Mouse (Mus musculus) midbrain, embryonic 11.5 days (tissue): ENCODE data around the gene Myh9. TPM values are rescaled to one million over a fixed set of nuclear protein-coding genes. Genes with fewer than 3 reads are reported as not detected.

Source experiments
- ATAC-seq: fragments of 200-750 bp; cut with Nextera tagmentation; 2 replicates; pipeline ENCODE4 v1.8.0; 2017; ENCODE audit warnings: moderate TSS enrichment, moderate library complexity; ENCODE audit not compliant: low FRiP score
- DNase-seq: peaks from one replicate; pipeline ENCODE4 v3.0.0; 2015; ENCODE audit warnings: low spot score; ENCODE audit errors: missing footprints
- H3K27ac ChIP-seq: fragments of 300-500 bp; sonication (generic); 2 replicates; pipeline ENCODE4 v1.5.1; 2014; ENCODE audit warnings: low read depth, low read length
- H3K27me3 ChIP-seq: fragments of 300-500 bp; sonication (generic); 2 replicates; pipeline ENCODE4 v1.6.1; 2014; ENCODE audit warnings: mild to moderate bottlenecking, low read length, moderate library complexity, mixed read lengths; ENCODE audit not compliant: control insufficient read depth, insufficient read depth
- H3K36me3 ChIP-seq: fragments of 300-500 bp; sonication (generic); 2 replicates; pipeline ENCODE4 v1.6.1; 2014; ENCODE audit warnings: mild to moderate bottlenecking, low read length, moderate library complexity, mixed read lengths; ENCODE audit not compliant: control insufficient read depth, insufficient read depth
- H3K4me1 ChIP-seq: fragments of 300-500 bp; sonication (generic); 2 replicates; pipeline ENCODE4 v1.6.1; 2014; ENCODE audit warnings: low read length; ENCODE audit not compliant: control insufficient read depth, insufficient read depth
- H3K4me2 ChIP-seq: fragments of 300-500 bp; sonication (generic); 2 replicates; pipeline ENCODE4 v1.6.1; 2014; ENCODE audit warnings: mild to moderate bottlenecking, moderate library complexity
- H3K4me3 ChIP-seq: fragments of 300-500 bp; sonication (generic); 2 replicates; pipeline ENCODE4 v1.5.1; 2014; ENCODE audit warnings: low read depth, low read length
- H3K9ac ChIP-seq: fragments of 300-500 bp; sonication (generic); 2 replicates; pipeline ENCODE4 v1.6.1; 2014; ENCODE audit warnings: low read length
- H3K9me3 ChIP-seq: fragments of 300-500 bp; sonication (generic); 2 replicates; pipeline ENCODE4 v1.6.1; 2016; ENCODE audit warnings: low read length; ENCODE audit not compliant: control insufficient read depth
- WGBS: fragments of 180-500 bp; shearing (Covaris S2); extraction: QIAGEN DNeasy Blood & Tissue Kit; methylation state at CpG from one replicate; pipeline ENCODE4 v1.1.7; 2014; 5-methylcytosine and 5-hydroxymethylcytosine counted together
- polyA plus RNA-seq: library from polyadenylated mRNA; unstranded; fragments of >200 nt; fragmentation: Nextera tagmentation; extraction: Ambion mirVana; gene quantifications from 2 replicates; pipeline ENCODE4 v1.2.1, GENCODE M21; 2014

Myh9 gene
- polyA plus RNA-seq, 1 experiment from 2014 or later = 19.6 TPM

- Histone ChIP-seq H3K9ac (no peak overlapping the region), H3K4me1 (peaks cover 4% of the 10 kb centered on the region), H3K27ac (no peak overlapping the region), H3K4me2 (no peak overlapping the region), H3K36me3 (0 out of 2 replicates have a peak, but pooled peaks cover 3% of the 10 kb centered on the region), H3K9me3 (no peaks in the 10 kb centered on the region), H3K4me3 (no peak overlapping the region), H3K27me3 (no peaks in the 10 kb centered on the region)
- DNase-seq = no peak
- 77% methylated on average over 11 of the region's 11 CpGs for WGBS
- ATAC-seq = no peak
Observed at GRCm38 (mm10) chr15:77811099-77811760, 30.7 kb downstream of the Myh9 start.

DNA sequence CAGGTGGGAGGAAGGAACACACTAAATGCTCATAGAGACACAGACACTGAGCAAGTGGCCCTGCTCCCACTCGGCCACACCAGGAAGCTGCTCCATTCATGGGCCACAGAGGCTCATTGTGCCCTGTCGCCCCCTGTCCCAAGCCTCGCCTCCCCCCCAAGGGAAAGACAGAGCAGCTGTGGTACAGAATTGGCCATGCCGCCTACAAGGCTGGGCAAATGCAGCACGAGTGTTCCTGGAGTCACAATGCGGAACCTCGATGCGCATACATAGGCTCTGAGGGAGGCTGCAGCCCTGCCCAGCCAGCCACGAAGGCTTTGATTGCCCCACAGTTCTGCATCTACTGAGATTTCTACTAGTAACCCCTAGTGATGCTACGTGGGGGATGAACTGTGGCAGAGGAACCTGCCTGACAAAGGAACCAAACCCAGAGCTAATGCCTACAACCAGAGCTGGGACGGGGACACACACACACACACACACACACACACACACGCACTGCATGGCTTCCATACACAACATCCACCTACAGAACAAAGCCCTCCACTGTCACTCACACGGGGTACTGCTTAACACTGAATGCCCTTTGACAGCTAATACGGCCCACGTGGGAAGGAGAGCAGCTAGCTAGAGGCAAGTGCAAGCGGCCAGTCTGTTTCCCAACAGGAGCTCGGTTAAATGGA is 31.4 kb downstream of the Myh9 start:
- DNase-seq = no peak
- WGBS = 58% methylated on average over 17 of the region's 17 CpGs

GRCm38 (mm10) chr15:77809434-77809833 is 32.5 kb downstream of the Myh9 start:
- H3K9me3 ChIP-seq = no peaks in the 10 kb centered on the region
- H3K9ac ChIP-seq = no peak overlapping the region
- H3K27ac ChIP-seq = no peak overlapping the region
- no peak for ATAC-seq
- no peak overlapping the region for H3K4me3 ChIP-seq
- no peaks in the 10 kb centered on the region for H3K27me3 ChIP-seq
- H3K4me1 ChIP-seq = peaks cover 4% of the 10 kb centered on the region
- WGBS = 79% methylated on average over 1 of the region's 1 CpGs
- no peak for DNase-seq
- no peak overlapping the region for H3K4me2 ChIP-seq
- 0 out of 2 replicates have a peak, but pooled peaks cover 3% of the 10 kb centered on the region for H3K36me3 ChIP-seq

More for the DNA sequence above, 31.4 kb downstream of the Myh9 start:
- ATAC-seq = 0 out of 2 replicates have a peak, but pooled peaks have one; percentile 42
- no peaks in the 10 kb centered on the region for H3K9me3 ChIP-seq
- H3K36me3 ChIP-seq = 0 out of 2 replicates have a peak, but pooled peaks cover 3% of the 10 kb centered on the region
- peaks cover 4% of the 10 kb centered on the region for H3K4me1 ChIP-seq
- H3K27me3 ChIP-seq = no peaks in the 10 kb centered on the region
- H3K27ac ChIP-seq = no peak overlapping the region
- H3K4me2 ChIP-seq = no peak overlapping the region
- no peak overlapping the region for H3K9ac ChIP-seq
- H3K4me3 ChIP-seq = no peak overlapping the region

DNA sequence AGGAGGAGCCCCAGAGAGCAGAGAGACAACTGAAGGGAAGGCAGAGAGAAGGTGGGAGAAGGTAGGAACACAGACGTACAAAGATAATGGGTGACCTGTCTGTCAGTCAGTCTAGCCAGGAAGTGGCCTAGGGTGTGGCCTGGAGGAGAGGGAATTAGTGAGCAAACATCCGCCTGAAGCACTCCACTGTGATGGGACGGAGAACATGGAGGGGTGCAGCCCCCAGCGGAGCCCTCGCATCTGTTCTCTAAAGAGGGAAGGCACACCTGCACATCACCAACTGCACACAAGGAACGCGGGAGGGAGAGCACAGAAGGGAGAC is 34.8 kb downstream of the Myh9 start:
- Histone ChIP-seq H3K9ac (no peak overlapping the region), H3K27ac (no peak overlapping the region), H3K4me1 (peaks cover 4% of the 10 kb centered on the region), H3K9me3 (no peaks in the 10 kb centered on the region), H3K27me3 (no peaks in the 10 kb centered on the region), H3K36me3 (no peaks in the 10 kb centered on the region), H3K4me2 (no peak overlapping the region), H3K4me3 (no peak overlapping the region)
- WGBS = 91% methylated on average over 7 of the region's 7 CpGs
- no peak for DNase-seq
- no peak for ATAC-seq

DNA sequence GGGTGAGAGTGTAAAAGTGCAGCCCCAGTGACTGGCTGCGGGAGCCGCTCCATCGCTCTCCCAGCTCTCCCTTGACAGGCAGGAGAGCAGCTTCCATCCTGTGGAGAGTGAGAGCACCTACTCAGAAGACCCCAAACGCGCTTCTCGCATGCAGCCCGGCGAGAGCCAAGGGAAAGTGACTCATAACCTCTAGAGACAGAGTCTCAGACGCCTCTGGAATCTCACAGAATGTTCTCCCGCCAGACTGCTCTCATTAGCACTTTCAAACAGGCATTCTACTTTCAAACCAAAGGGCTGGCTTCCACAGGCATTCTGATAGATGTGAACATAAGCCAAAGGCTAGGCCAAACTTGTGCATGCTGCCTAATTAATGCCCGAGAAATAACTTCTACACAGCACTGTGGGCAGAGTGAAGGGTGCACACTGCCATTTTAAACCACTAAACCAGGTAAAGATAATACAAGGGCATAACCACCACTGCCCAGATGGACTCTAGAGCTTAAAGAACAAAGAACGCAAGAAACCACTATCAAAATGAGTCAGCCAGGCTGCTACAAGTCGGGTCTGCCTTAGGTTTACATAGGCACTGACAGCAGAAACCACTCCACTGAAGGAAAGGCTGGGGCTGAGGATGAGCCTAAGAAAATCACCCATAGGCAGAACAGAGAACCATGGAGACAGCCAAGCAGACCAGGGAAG is 35.3 kb downstream of the Myh9 start:
- WGBS = 83% methylated on average over 13 of the region's 13 CpGs
- H3K36me3 ChIP-seq = no peaks in the 10 kb centered on the region
- no peak overlapping the region for H3K9ac ChIP-seq
- DNase-seq = no peak
- H3K27ac ChIP-seq = no peak overlapping the region
- H3K4me1 ChIP-seq = peaks cover 4% of the 10 kb centered on the region
- no peak overlapping the region for H3K4me3 ChIP-seq
- no peaks in the 10 kb centered on the region for H3K9me3 ChIP-seq
- ATAC-seq = no peak
- H3K27me3 ChIP-seq = no peaks in the 10 kb centered on the region
- H3K4me2 ChIP-seq = no peak overlapping the region

GRCm38 (mm10) chr15:77805657-77806056 is 36.3 kb downstream of the Myh9 start:
- Histone ChIP-seq H3K4me3 (no peak overlapping the region), H3K27ac (no peak overlapping the region), H3K4me1 (no peaks in the 10 kb centered on the region; the same call in 1 of the 2 replicates), H3K4me2 (no peak overlapping the region), H3K9ac (no peak overlapping the region), H3K9me3 (no peaks in the 10 kb centered on the region), H3K36me3 (no peaks in the 10 kb centered on the region), H3K27me3 (no peaks in the 10 kb centered on the region)
- WGBS = 86% methylated on average over 4 of the region's 4 CpGs
- ATAC-seq = no peak
- no peak for DNase-seq

- H3K4me3 ChIP-seq = no peak overlapping the region
- 90% methylated on average over 9 of the region's 9 CpGs for WGBS
- no peaks in the 10 kb centered on the region for H3K9me3 ChIP-seq
- DNase-seq (no peak), ATAC-seq (no peak)
- no peak overlapping the region for H3K27ac ChIP-seq
- H3K4me1 ChIP-seq = no peaks in the 10 kb centered on the region
- no peak overlapping the region for H3K9ac ChIP-seq
- H3K36me3 ChIP-seq = no peaks in the 10 kb centered on the region
- no peaks in the 10 kb centered on the region for H3K27me3 ChIP-seq
- H3K4me2 ChIP-seq = no peak overlapping the region
Observed at GRCm38 (mm10) chr15:77804949-77805348, 37.0 kb downstream of the Myh9 start.

DNA sequence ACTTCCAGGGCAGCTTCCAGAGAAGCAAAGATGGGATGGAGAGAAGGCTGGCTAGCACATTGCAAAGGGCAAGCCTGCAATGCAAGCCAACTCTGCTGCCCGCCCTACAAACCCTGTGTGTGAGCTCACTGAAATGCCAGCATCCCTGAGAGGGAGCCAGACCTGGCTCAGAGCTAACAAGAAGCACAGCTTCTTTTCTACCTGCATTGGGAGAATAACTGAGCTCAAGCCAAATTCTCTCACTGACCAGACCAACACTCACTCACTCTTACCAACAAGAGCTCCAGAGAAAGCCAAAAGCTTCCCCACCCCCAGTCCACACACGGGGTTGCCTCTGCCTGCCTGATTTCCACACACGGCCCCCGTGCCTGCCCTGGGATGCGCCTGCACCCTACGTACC is 37.5 kb downstream of the Myh9 start:
- Histone ChIP-seq H3K9me3 (no peaks in the 10 kb centered on the region), H3K4me3 (no peak overlapping the region), H3K27ac (no peak overlapping the region), H3K9ac (no peak overlapping the region), H3K4me2 (no peak overlapping the region), H3K27me3 (no peaks in the 10 kb centered on the region), H3K4me1 (no peaks in the 10 kb centered on the region), H3K36me3 (no peaks in the 10 kb centered on the region)
- WGBS = 88% methylated on average over 6 of the region's 6 CpGs
- ATAC-seq = no peak
- DNase-seq = no peak

DNA sequence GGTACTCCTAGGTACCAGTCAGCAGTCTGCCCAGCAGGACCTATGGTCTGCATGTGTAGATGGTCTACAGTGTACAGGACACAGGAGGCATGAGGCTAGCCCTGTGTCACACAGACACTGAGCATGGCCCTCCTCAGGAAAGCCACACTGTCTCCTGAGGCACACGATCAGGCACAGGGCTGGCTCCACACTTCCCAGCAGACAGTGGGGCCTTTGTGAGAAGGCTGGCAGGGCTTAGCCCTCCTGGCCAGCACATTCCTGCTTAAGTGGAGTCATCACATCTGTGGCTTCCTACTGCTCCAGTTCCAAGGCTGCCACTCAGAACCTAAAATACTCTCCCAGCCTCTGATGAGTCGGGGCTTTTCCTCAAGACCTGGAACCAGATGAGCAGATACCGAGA is 38.2 kb downstream of the Myh9 start:
- Histone ChIP-seq H3K36me3 (no peaks in the 10 kb centered on the region), H3K4me1 (no peaks in the 10 kb centered on the region)
- WGBS = 77% methylated on average over 3 of the region's 3 CpGs

More for the DNA sequence above, 38.2 kb downstream of the Myh9 start:
- no peaks in the 10 kb centered on the region for H3K27me3 ChIP-seq
- DNase-seq (no peak), ATAC-seq (no peak)
- H3K4me2 ChIP-seq = no peak overlapping the region
- no peak overlapping the region for H3K4me3 ChIP-seq
- no peak overlapping the region for H3K27ac ChIP-seq
- H3K9ac ChIP-seq = no peak overlapping the region
- H3K9me3 ChIP-seq = no peaks in the 10 kb centered on the region
